ENCODE assay signal across 14 mouse cellular contexts in genomic region chr12:75283226-75283625, GRCm38 (mm10). TPM values are rescaled to one million over a fixed set of nuclear protein-coding genes. Genes with fewer than 3 reads are reported as not detected.
A peak's percentile ranks its signal among the peaks of the same experiment; 100 is the strongest.
DNase-seq lines count a peak whose midpoint lies in the region; ATAC-seq and TF ChIP-seq lines count a peak whose summit lies in the region.
"Had no signal": no experiment of that assay in that cellular context is flagged by ENCODE, and none has a peak within 500 bp of the region (broad histone marks: within the 10 kb centered on the region; RNA-seq: fewer than 3 reads in every experiment).

No protein-coding gene starts in this region.

- 27% methylated on average over 2 of the region's 2 CpGs for WGBS in heart, embryonic 10.5 days
- WGBS in lung, embryonic 14.5 days: 0% methylated on average over 2 of the region's 2 CpGs
- WGBS in stomach, embryonic 15.5 days: 17% methylated on average over 2 of the region's 2 CpGs

- H3K4me1 ChIP-seq in heart, embryonic 10.5 days: 0 out of 2 replicates have a peak, but pooled peaks cover 3% of the 10 kb centered on the region
- peaks cover 5% of the 10 kb centered on the region for H3K4me1 ChIP-seq in lung, embryonic 14.5 days (ENCODE audit: insufficient read depth)
- H3K4me1 ChIP-seq in stomach, embryonic 15.5 days: no peaks in the 10 kb centered on the region

- H3K9me3 ChIP-seq in heart, embryonic 10.5 days: no peaks in the 10 kb centered on the region
- no peaks in the 10 kb centered on the region for H3K9me3 ChIP-seq in lung, embryonic 14.5 days (ENCODE audit: low read depth, low read length)
- no peaks in the 10 kb centered on the region for H3K9me3 ChIP-seq in stomach, embryonic 15.5 days
- H3K9me3 ChIP-seq: limb, embryonic 12.5 days had no signal

- H3K4me2 ChIP-seq in lung, embryonic 14.5 days: no peak overlapping the region
- no peak overlapping the region for H3K4me2 ChIP-seq in stomach, embryonic 15.5 days
- H3K4me2 ChIP-seq: limb, embryonic 12.5 days had no signal

- H3K36me3 ChIP-seq in heart, embryonic 10.5 days: no peaks in the 10 kb centered on the region
- H3K36me3 ChIP-seq in lung, embryonic 14.5 days (ENCODE audit: insufficient read depth): no peaks in the 10 kb centered on the region
- no peaks in the 10 kb centered on the region for H3K36me3 ChIP-seq in stomach, embryonic 15.5 days
- H3K36me3 ChIP-seq: limb, embryonic 12.5 days had no signal

- no peak for TF ChIP-seq CTCF in lung, embryonic 14.5 days (IDR thresholded peaks at IDR 0.05; ENCODE audit: low read depth)

- peak; percentile 95 for DNase-seq in heart, adult 11 months
- no peak for DNase-seq in heart, embryonic 10.5 days (ENCODE audit: low spot score)
- DNase-seq in Muller cell, postnatal 12 days (ENCODE audit: inconsistent ontology term): peak; percentile 80
- DNase-seq in lung, embryonic 14.5 days: peak; percentile 64
- DNase-seq in cerebellum, postnatal 14 days: no peak
- DNase-seq in left cerebral cortex, postnatal 10 days (ENCODE audit: extremely low spot score in 1 of 2, low spot score in 2 of 2): no peak
- DNase-seq in adrenal gland, adult 18-20 months (ENCODE audit: low spot score in 2 of 2): no peak
- DNase-seq: adrenal gland, adult 8-10 months; embryo, embryonic 11 days; forebrain, postnatal 0 days; kidney, adult 11 months had no signal

- H3K27me3 ChIP-seq in heart, embryonic 10.5 days (ENCODE audit: insufficient read depth, poor library complexity, severe bottlenecking): peaks cover 39% of the 10 kb centered on the region
- no peaks in the 10 kb centered on the region for H3K27me3 ChIP-seq in lung, embryonic 14.5 days (ENCODE audit: insufficient read depth, low read length)
- no peaks in the 10 kb centered on the region for H3K27me3 ChIP-seq in stomach, embryonic 15.5 days (replicated peaks)
- H3K27me3 ChIP-seq: CH12.LX; limb, embryonic 12.5 days had no signal

- no peak overlapping the region for H3K9ac ChIP-seq in lung, embryonic 14.5 days
- H3K9ac ChIP-seq in stomach, embryonic 15.5 days: no peak overlapping the region
- H3K9ac ChIP-seq: forebrain, postnatal 0 days; limb, embryonic 12.5 days had no signal

- H3K27ac ChIP-seq in heart, embryonic 10.5 days: no peak overlapping the region
- peak overlapping the region; percentile 8; the same call in 1 of the 2 replicates for H3K27ac ChIP-seq in lung, embryonic 14.5 days (ENCODE audit: low read depth)
- no peak overlapping the region for H3K27ac ChIP-seq in stomach, embryonic 15.5 days
- H3K27ac ChIP-seq: limb, embryonic 12.5 days had no signal

- peak; percentile 91 for ATAC-seq in lung, embryonic 14.5 days (ENCODE audit: insufficient read depth)
- ATAC-seq in stomach, embryonic 15.5 days (ENCODE audit: insufficient read depth, low FRiP score, low read depth): peak; percentile 58; the same call in 1 of the 2 replicates
- ATAC-seq: forebrain, postnatal 0 days had no signal

- H3K4me3 ChIP-seq in heart, embryonic 10.5 days: no peak overlapping the region
- H3K4me3 ChIP-seq in lung, embryonic 14.5 days (ENCODE audit: low read depth, low read length): no peak overlapping the region
- no peak overlapping the region for H3K4me3 ChIP-seq in stomach, embryonic 15.5 days (replicated peaks)
- H3K4me3 ChIP-seq: limb, embryonic 12.5 days had no signal

- intact Hi-C loops in left cerebral cortex, postnatal 10 days (cut with DNase I): no loop called here

RNA-seq across cellular contexts. Expression of gene Rhoj, which starts 24.9 kb away (rescaled TPM):
- polyA plus RNA-seq in heart, embryonic 10.5 days (2016; fragmentation: Nextera tagmentation; extraction: Ambion mirVana): 26.0 and 29.0 TPM in 2 replicates
- 54.4 and 57.1 TPM in 2 replicates for polyA plus RNA-seq in lung, embryonic 14.5 days (2014; fragmentation: Nextera tagmentation; extraction: Ambion mirVana)
- 59.1 and 61.4 TPM in 2 replicates for polyA plus RNA-seq in stomach, embryonic 15.5 days (2015; fragmentation: Nextera tagmentation; extraction: Ambion mirVana)
- 1 to 10 TPM; 6.6 to 8.4 TPM for total RNA-seq in left cerebral cortex, postnatal 10 days (2021)
- total RNA-seq in adrenal gland, adult 18-20 months (2021): 10 to 100 TPM; 12.1 to 19.9 TPM
- total RNA-seq: CH12.LX had no signal

Comparison
In these comparisons a context has a peak if more than half of its experiments do, and no peak if none do; other contexts are left out.
1. DNase-seq: peak in heart, adult 11 months (single experiment), Muller cell, postnatal 12 days (single experiment) and lung, embryonic 14.5 days (single experiment); none in heart, embryonic 10.5 days (single experiment), cerebellum, postnatal 14 days (0 of 2), left cerebral cortex, postnatal 10 days (0 of 2) and adrenal gland, adult 18-20 months (0 of 2).